Mouse (Mus musculus): ENCODE measurements at regions not wholly inside any gene's neighbourhood (a gene's known extent, or its start where the extent isn't known, plus 50 kb on each side); places are given as distances from the start of the nearest gene placed in this dataset.

DNA sequence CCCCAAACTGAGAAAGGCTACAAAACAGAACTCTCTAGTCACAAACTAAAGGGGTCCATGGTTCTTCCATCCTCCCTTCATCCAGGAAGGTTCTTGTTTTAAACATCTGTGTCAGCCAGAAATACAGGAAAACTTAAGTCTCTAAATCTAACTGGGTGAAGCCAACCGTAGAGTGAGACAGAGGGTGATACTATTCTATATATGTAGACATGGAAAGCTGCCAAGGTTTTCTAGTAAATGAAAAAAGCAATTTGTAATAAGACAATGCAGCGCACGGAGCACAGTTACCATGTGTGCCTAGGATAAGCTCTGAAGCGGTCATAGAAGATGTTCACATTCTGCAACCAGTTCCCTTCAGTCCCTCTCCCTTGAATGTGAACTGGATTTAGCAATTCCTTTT, 55.4 kb downstream of the Ppp1r3c start:
- DNase-seq: no peak

DNA sequence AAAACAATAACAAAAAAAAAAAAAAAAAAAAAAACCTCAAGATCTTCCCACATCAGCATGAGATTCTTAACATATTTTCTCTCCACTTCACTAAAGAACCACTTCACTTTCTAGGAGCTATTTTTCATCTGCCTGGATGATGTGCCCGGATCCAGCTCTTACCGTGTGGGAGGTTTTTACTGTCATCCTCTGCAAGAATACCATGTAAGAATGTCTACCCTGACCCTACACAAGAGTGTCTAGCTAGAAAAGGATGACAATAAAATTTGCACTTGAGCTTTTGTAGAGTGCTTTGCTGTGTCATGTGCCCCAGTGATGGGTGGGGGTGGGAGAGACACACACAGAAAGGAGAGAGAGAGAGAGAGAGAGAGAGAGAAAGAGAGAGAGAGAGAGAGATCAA, 56.1 kb downstream of the Ppp1r3c start:
- no peak for DNase-seq

DNA sequence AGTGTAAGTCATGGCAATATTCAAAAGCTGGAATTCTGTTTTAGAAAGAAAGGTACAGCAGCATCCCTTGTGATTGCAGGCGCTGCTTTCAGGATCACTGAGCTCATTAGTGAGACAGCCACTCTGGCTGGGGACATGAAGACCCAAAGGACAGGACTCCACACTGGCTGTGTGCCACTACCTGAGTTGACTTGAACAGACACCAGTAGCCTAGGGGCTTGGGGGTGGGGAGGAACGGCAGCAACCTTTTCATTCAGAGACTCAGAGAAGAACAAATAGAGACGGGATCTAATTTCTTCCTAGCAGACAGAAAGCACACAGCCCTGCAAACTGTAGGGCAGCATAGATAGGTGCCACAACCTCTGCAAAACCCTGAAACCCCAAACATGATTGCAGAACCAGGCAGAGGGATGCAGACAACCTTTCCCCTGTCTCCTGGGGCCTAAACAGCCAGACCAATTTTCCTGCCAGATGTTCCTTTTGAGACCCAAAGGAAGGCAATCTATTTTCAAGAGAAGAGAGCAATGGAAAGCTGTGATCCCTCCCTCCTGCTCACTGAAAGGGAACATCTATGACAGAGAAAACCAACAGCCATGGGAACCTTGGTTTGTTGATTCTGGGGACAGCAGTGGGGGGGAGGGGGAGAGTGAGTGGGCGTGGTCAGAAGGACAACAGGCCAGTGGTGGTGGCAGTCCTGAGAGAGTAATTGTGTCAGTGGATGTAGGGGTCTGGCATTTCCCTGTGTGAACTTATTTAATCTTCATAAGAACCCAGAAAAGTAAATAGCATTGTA, 57.2 kb downstream of the Ppp1r3c start:
- DNase-seq: peak; percentile 34

DNA sequence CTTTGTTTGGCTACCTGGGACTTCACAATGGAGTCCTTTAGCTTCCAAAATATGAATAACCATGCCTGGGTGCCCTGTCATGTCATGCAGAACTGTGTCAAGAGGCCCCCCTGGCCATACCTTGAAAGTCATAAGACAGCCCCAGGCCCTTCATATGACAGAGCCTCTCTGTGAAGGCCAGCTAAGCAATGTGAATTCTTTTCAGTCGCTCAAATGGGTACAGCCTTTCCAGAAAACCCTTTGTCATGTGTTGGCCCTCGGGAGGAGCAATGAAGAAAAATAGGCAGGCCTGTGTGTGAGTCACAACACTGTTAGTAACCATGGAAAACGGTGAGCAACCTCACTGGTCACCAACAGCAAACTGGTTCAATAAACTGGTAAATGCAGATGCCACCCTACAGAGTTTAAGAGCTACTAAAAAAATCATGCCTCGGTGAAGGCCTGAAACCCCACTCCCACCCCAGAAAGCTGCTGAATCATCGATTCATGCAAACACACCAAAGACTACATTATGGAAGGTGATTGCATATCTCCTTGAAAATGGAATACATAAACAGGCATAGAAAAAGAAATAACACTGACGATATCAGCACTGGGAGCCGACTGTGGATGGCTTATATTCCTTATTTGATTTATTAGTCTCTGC, 57.9 kb downstream of the Ppp1r3c start:
- no peak for DNase-seq

DNA sequence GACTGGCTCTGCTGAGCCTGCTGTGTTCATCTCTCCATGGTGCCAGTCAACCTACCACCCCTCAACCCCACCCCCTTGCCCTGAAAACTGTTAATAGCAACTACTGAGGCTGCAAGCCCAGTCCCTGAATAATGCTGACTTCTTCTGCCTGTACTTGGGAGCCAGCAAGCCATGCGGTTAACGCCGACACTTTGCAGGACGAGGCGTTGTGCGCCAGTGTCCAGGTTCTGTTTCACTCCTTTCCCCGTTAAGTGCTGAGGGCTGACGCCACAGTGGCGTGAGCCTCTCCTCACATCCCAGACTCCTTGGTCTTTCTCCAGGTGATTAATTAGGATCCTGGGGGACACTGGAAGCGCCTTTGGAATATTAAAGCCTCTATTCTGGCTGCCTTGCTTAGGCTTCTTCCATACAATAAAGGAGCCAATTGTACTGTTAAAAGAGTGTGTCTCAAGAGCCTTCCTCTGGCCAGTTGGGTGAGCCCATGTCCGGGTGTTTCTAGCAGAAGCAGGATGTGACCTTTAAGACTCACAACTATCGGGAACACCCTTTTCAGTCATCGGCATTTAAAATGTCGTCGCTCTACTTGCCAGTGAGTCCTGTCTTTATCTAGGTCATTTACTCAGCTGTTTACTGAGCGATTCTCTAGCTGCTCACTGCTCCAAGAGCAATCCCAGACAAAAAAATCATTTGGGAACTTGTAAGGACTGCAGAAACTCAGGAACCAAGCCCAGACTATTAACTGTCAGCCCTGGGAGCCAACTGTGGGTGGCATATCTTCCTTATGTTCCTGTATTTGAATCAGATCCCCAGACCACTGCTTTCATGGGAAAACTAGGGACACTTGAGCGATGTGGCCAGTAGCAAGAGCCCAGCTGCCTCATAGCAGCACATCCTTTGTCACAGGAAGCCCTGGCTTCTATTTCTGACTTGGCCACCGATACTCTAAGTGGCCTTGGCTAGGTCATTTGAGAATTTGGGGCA, 59.1 kb downstream of the Ppp1r3c start:
- DNase-seq: peak; percentile 62

DNA sequence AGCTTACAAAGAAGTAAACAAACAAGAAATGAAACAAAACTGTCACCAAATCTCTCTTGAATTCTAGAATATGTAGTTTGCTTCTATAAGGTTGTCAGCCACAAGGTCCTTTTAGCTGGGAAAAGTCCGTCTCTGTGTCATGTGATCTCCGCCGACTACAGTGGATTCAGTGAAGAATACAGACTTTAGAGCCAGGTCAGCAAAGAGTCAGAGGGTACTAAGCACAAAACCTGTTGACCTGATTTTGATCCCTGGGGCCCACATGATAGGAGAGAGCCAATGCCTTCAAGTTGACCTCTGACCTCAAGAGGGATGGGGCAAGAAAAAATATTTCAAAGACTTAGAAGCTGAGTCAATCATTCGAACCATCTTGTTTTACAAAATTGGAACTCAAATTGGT, 61.5 kb downstream of the Ppp1r3c start:
- no peak for DNase-seq

DNA sequence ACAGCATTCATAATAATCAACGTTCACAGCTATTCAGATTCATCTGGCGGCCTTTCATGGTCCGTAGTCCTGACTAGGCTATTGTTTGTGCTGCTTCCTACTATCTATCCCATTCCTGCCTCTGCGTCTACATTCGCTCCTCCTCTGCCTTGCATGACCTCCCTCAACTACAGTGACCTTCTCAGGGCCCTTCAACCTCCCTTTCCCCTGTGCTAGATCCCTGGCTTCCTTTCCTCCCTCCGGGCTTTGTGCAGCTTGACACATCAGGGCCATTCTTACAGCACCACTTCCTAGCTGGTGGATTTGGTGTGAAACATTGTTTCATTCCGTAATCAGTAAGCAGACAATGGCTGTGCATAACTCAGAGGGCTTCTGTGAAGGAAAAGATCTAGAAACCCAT, 65.6 kb downstream of the Ppp1r3c start:
- DNase-seq: no peak

Data from lung, postnatal 10 days (tissue).